Mouse (Mus musculus) Patski (cell line): Measurements from ENCODE around the gene Rnf19b. TPM values are rescaled to one million over a fixed set of nuclear protein-coding genes. Genes with fewer than 3 reads are reported as not detected.

Source experiments
- ATAC-seq: fragments of 100-300 bp; one replicate; pipeline ENCODE4 v1.8.0; 2021
- CTCF ChIA-PET: fragments of 350-600 bp; sonication (Branson Sonifier 250); formaldehyde crosslinking; loops from one replicate; lab custom pipeline; 2022; ENCODE audit warnings: inconsistent platforms; lab: Charles Lee
- POLR2A ChIA-PET: fragments of 350-600 bp; sonication (Branson Sonifier 250); formaldehyde crosslinking; loops from one replicate; lab custom pipeline; 2022; ENCODE audit warnings: antibody characterized with exemption, inconsistent platforms; lab: Charles Lee
- DNase-seq: peaks from one replicate; pipeline ENCODE4 v3.0.0-alpha.2; 2011; ENCODE audit warnings: low read depth, low spot score
- H3K27me3 ChIP-seq: fragments of 371-371 bp; one replicate; pipeline ENCODE4 v1.5.1; 2021
- CTCF ChIP-seq: fragments of 100-300 bp; IDR thresholded peaks from one replicate; pipeline ENCODE4 v1.5.1; 2021
- in situ Hi-C: fragments of 300-500 bp; cut with MboI; formaldehyde crosslinking; loops from 3 replicates; pipeline ENCODE4 v1.11.1; 2018; ENCODE audit warnings: low pct_unique_long_range_greater_than_20kb, mixed read lengths
- polyA plus RNA-seq: library from polyadenylated mRNA; unstranded; gene quantifications from one replicate; pipeline ENCODE4 v1.2.3, GENCODE M21; 2021

Gene Rnf19b
- polyA plus RNA-seq = 31.4 TPM

- CTCF ChIA-PET = no interaction called here
- in situ Hi-C loops = loop anchor here (5.0 kb wide), 1 partner anchor 56 kb away; no protein-coding TSS in a partner anchor
- ATAC-seq = peak; percentile 29
- POLR2A ChIA-PET = interaction anchor here (0.8 to 1.4 kb wide), 8 partner anchors 9 to 66 kb away, joined by 3 to 6 read pairs (median 4); partner anchors contain the start of gene Ak2
- TF ChIP-seq CTCF = no peak
- no peak for DNase-seq
- no peaks in the 10 kb centered on the region for H3K27me3 ChIP-seq
Observed at GRCm38 (mm10) chr4:129058207-129059092, at the start of gene Rnf19b. Rnf19b (plus strand) TSS chr4:129058271.

GRCm38 (mm10) chr4:129008672-129009071, 49.4 kb upstream of the Rnf19b start:
- in situ Hi-C loops = no loop called here
- no peak for DNase-seq
- POLR2A ChIA-PET = no interaction called here

DNA sequence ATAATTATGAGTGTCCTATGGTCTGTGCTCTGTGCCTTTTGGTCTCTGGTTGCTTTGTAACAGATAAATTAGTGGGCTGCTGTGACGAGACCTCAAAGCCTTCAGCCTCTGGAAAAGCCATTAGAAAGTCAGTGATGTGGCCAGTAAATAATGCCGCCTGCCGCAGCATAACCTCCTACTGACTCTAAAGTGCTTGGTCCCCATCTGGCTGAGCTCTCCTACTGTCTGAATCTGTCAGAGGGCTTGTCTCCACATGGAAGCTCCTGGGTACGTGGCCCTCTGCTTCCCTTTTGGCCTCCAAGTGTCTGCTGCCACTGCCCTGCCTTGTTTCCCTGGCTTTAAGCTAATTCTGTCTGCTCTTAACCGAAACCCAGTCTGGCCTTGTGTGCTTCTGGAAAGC, 48.5 kb upstream of the Rnf19b start:
- in situ Hi-C loops = no loop called here
- H3K27me3 ChIP-seq = no peaks in the 10 kb centered on the region
- ChIA-PET CTCF (interaction anchor here (1.1 kb wide), 1 partner anchor 23 kb away, joined by 3 read pairs; no protein-coding TSS in a partner anchor), POLR2A (interaction anchor here (0.7 kb wide), 1 partner anchor 13 kb away, joined by 6 read pairs; no protein-coding TSS in a partner anchor)
- ATAC-seq (no peak), DNase-seq (no peak)
- no peak for TF ChIP-seq CTCF

More at GRCm38 (mm10) chr4:129008672-129009071, 49.4 kb upstream of the Rnf19b start:
- no peak for ATAC-seq
- H3K27me3 ChIP-seq = no peaks in the 10 kb centered on the region
- CTCF ChIA-PET = interaction anchor here (0.9 kb wide), 1 partner anchor 25 kb away, joined by 3 read pairs; no protein-coding TSS in a partner anchor
- TF ChIP-seq CTCF = no peak

GRCm38 (mm10) chr4:129011604-129012121, 46.4 kb upstream of the Rnf19b start:
- peak; percentile 69 for ATAC-seq
- no peak for TF ChIP-seq CTCF
- POLR2A ChIA-PET = interaction anchor here (0.8 kb wide), 1 partner anchor 46 kb away, joined by 3 read pairs; the partner anchor contains the start of gene Rnf19b
- CTCF ChIA-PET = interaction anchor here (1.0 to 1.2 kb wide), 2 partner anchors 13 to 40 kb away, joined by 3 to 5 read pairs; no protein-coding TSS in a partner anchor
- no peaks in the 10 kb centered on the region for H3K27me3 ChIP-seq
- in situ Hi-C loops = no loop called here
- no peak for DNase-seq

GRCm38 (mm10) chr4:129013151-129013864, 44.8 kb upstream of the Rnf19b start:
- POLR2A ChIA-PET = interaction anchor here (1.1 to 1.4 kb wide), 2 partner anchors 44 to 45 kb away, joined by 3 to 5 read pairs; no protein-coding TSS in a partner anchor
- CTCF ChIA-PET = no interaction called here
- no peak for TF ChIP-seq CTCF
- no peak for DNase-seq
- in situ Hi-C loops = no loop called here
- ATAC-seq = no peak
- H3K27me3 ChIP-seq = no peaks in the 10 kb centered on the region

DNA sequence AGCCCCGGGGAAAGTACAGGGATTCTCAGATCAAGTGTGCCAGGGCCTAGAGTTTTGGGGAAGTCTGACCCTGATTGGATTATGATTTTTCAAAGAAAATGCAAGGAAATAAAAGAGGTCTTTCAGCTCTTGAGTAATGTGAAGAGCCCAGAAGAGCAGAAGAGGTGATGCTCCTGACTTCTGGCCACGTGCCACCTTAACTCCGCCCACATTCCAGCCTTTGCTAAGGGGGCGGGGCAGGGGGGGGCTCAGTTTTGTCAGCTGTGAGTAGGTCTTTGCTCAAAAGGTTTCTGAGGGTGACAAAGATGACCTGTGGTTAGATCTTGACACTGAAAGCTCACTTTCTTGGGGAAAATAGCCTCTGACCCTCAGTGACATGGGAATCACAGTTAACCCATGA, 41.7 kb upstream of the Rnf19b start:
- POLR2A ChIA-PET = interaction anchor here (1.1 to 1.4 kb wide), 3 partner anchors 13 to 43 kb away, joined by 3 to 4 read pairs (median 4); no protein-coding TSS in a partner anchor
- in situ Hi-C loops = no loop called here
- DNase-seq (no peak), ATAC-seq (no peak)
- no peaks in the 10 kb centered on the region for H3K27me3 ChIP-seq
- TF ChIP-seq CTCF = no peak
- CTCF ChIA-PET = interaction anchor here (0.7 to 2.1 kb wide), 3 partner anchors 16 to 40 kb away, joined by 3 to 8 read pairs (median 4); no protein-coding TSS in a partner anchor

DNA sequence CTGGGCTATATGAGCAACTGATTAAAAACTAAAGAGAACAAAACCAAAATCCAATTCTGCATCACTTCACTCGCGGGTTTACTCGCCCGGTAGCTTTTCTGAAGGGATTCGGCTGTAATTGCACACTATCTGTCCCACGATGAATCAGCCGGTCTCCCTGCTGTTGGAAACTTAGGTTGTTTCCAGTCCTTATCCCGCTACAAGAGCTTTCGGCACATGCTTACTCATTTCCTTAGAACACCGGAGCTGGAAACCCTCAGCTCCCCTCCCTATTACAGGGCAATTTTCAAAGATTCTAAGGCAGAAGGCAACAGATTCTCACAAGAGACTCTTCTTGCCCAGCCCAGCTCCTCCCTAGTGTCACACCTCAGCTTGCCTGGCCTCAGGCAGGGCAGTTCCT, 40.9 kb upstream of the Rnf19b start:
- no peaks in the 10 kb centered on the region for H3K27me3 ChIP-seq
- no peak for TF ChIP-seq CTCF
- no peak for DNase-seq
- no peak for ATAC-seq
- in situ Hi-C loops = no loop called here
- POLR2A ChIA-PET = interaction anchor here (0.5 to 1.4 kb wide), 4 partner anchors 14 to 42 kb away, joined by 3 to 4 read pairs (median 4); no protein-coding TSS in a partner anchor
- CTCF ChIA-PET = interaction anchor here (1.9 to 2.1 kb wide), 2 partner anchors 15 to 16 kb away, joined by 4 to 8 read pairs; no protein-coding TSS in a partner anchor

DNA sequence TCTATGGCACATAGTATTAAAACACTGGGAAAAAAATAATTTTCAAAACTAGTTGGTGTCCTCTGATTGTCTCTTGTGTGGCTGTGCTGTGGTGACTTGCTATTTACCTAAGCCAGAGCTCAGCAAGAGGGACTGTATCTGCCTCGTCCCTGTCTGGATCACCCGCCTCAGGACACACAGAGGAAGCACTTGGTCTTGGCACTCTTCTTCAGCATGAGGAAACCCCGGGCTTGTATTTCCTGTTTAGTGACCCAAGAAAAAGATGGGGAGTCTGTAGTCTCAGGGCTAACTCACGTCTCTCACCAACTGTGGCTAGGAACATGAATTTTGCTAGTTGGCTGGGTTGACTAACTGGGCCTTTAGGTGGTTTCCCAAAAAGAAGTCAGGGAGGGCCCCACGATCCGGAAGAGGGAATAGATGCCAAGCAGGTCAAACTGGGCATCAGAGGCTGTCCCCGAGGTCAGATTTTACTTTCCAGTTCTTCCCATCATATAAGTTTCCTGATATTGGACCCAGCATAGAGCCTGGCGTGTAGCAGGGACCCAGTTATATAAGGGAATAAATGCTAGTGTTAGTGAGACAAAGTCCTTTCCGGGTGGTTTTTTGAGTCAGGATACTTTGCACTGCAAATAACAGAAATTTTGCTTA, 39.2 kb upstream of the Rnf19b start:
- TF ChIP-seq CTCF = no peak
- in situ Hi-C loops = no loop called here
- ChIA-PET CTCF (interaction anchor here (1.7 kb wide), 1 partner anchor 63 kb away, joined by 4 read pairs; no protein-coding TSS in a partner anchor), POLR2A (no interaction called here)
- ATAC-seq = no peak
- H3K27me3 ChIP-seq = no peaks in the 10 kb centered on the region
- no peak for DNase-seq

- DNase-seq = no peak
- CTCF ChIA-PET = interaction anchor here (1.7 kb wide), 1 partner anchor 62 kb away, joined by 4 read pairs; no protein-coding TSS in a partner anchor
- no peak for TF ChIP-seq CTCF
- in situ Hi-C loops = no loop called here
- ATAC-seq = no peak
- no peaks in the 10 kb centered on the region for H3K27me3 ChIP-seq
- POLR2A ChIA-PET = interaction anchor here (1.6 kb wide), 1 partner anchor 13 kb away, joined by 3 read pairs; no protein-coding TSS in a partner anchor
Observed at GRCm38 (mm10) chr4:129019788-129020187, 38.3 kb upstream of the Rnf19b start.
